Mouse (Mus musculus) MEL (cell line): ENCODE data around the gene Grin3b. TPM values are rescaled to one million over a fixed set of nuclear protein-coding genes. Genes with fewer than 3 reads are reported as not detected.

Source experiments
- DNase-seq: peaks from one replicate; pipeline ENCODE4 v3.0.0; 2011; ENCODE audit warnings: low read depth, low spot score
- H3K27ac ChIP-seq: 2 replicates; pipeline ENCODE4 v1.5.1; 2012; ENCODE audit warnings: low read depth, mild to moderate bottlenecking, control low read depth, low read length, moderate library complexity; ENCODE audit not compliant: control insufficient read depth
- H3K27me3 ChIP-seq, 2 experiments: fragments of 150-350 bp in 1 of 2; sonication (generic) in 1 of 2; 2 replicates each; pipeline ENCODE4 v1.6.1; 2012; ENCODE audit warnings: low read length in 2 of 2, mild to moderate bottlenecking in 2 of 2, improper control_type of control experiment in 1 of 2, moderate library complexity in 1 of 2; ENCODE audit not compliant: insufficient read depth in 2 of 2, control insufficient read depth in 1 of 2
- H3K36me3 ChIP-seq, 2 experiments: 2 replicates each; pipeline ENCODE4 v1.6.1; 2012 to 2014; ENCODE audit warnings: low read length in 2 of 2, improper control_type of control experiment in 1 of 2, inconsistent platforms in 1 of 2, mild to moderate bottlenecking in 1 of 2; ENCODE audit not compliant: insufficient read depth in 2 of 2, control insufficient read depth in 1 of 2
- H3K4me1 ChIP-seq, 2 experiments: fragments of 150-350 bp in 1 of 2; sonication (generic) in 1 of 2; 2 replicates each; pipeline ENCODE4 v1.6.1; 2012; ENCODE audit warnings: low read length in 2 of 2, improper control_type of control experiment in 1 of 2, mild to moderate bottlenecking in 1 of 2; ENCODE audit not compliant: insufficient read depth in 2 of 2, control insufficient read depth in 1 of 2
- H3K4me3 ChIP-seq, 2 experiments: fragments of 150-350 bp in 1 of 2; sonication (generic) in 1 of 2; 2 replicates each; pipeline ENCODE4 v1.5.1; 2012; ENCODE audit warnings: low read depth in 2 of 2, low read length in 2 of 2, mild to moderate bottlenecking in 2 of 2, moderate library complexity in 2 of 2, control low read depth in 1 of 2, improper control_type of control experiment in 1 of 2; ENCODE audit not compliant: control insufficient read depth in 1 of 2, insufficient read depth in 1 of 2
- H3K79me2 ChIP-seq: 2 replicates; pipeline ENCODE4 v1.6.1; 2012; ENCODE audit warnings: mild to moderate bottlenecking, low read length, moderate library complexity; ENCODE audit not compliant: control insufficient read depth, poor library complexity, insufficient read depth
- H3K9ac ChIP-seq: 2 replicates; pipeline ENCODE4 v1.6.1; 2012; ENCODE audit warnings: low read depth, mild to moderate bottlenecking, control low read depth, low read length, moderate library complexity; ENCODE audit not compliant: control insufficient read depth, poor library complexity, severe bottlenecking
- H3K9me3 ChIP-seq: fragments of 150-350 bp; sonication (generic); replicated peaks from 2 replicates; pipeline ENCODE4 v1.6.1; 2012; ENCODE audit warnings: mild to moderate bottlenecking, low read length, improper control_type of control experiment, moderate library complexity; ENCODE audit not compliant: insufficient read depth
- CHD1 ChIP-seq: IDR thresholded peaks from 2 replicates; pipeline ENCODE4 v1.6.1; 2012; ENCODE audit warnings: low read depth, mild to moderate bottlenecking, inconsistent platforms, low read length, improper control_type of control experiment
- CHD2 ChIP-seq: IDR thresholded peaks from 2 replicates; pipeline ENCODE4 v1.6.1; 2011; ENCODE audit warnings: low read length, improper control_type of control experiment
- CTCF ChIP-seq, 3 experiments: IDR thresholded peaks in 2 of 3; conservative IDR thresholded peaks in 1 of 3; 2 replicates each; pipeline ENCODE4 v1.5.1; 2011 to 2012; ENCODE audit warnings: low read length in 3 of 3, low read depth in 2 of 3, mild to moderate bottlenecking in 2 of 3, improper control_type of control experiment in 1 of 3, inconsistent platforms in 1 of 3, mixed read lengths in 1 of 3, moderate library complexity in 1 of 3; ENCODE audit not compliant: control insufficient read depth in 1 of 3, insufficient read depth in 1 of 3, poor library complexity in 1 of 3, severe bottlenecking in 1 of 3
- ELF1 ChIP-seq: IDR thresholded peaks from 2 replicates; pipeline ENCODE4 v1.6.1; 2014; ENCODE audit warnings: low read depth, mild to moderate bottlenecking, inconsistent platforms, low read length, improper control_type of control experiment, moderate library complexity
- EP300 ChIP-seq, 2 experiments: IDR thresholded peaks; 2 replicates each; pipeline ENCODE4 v1.6.1; 2011; ENCODE audit warnings: improper control_type of control experiment in 2 of 2, low read length in 2 of 2, low read depth in 1 of 2, mild to moderate bottlenecking in 1 of 2
- ETS1 ChIP-seq: IDR thresholded peaks from 2 replicates; pipeline ENCODE4 v1.6.1; 2012; ENCODE audit warnings: low read depth, mild to moderate bottlenecking, inconsistent platforms, low read length, improper control_type of control experiment, moderate library complexity
- HCFC1 ChIP-seq: IDR thresholded peaks from 2 replicates; pipeline ENCODE4 v1.6.1; 2012; ENCODE audit warnings: low read depth, mild to moderate bottlenecking, inconsistent platforms, low read length, improper control_type of control experiment, moderate library complexity
- JUND ChIP-seq: IDR thresholded peaks from 2 replicates; pipeline ENCODE4 v1.6.1; 2011; ENCODE audit warnings: low read depth, mild to moderate bottlenecking, improper control_type of control experiment, low read length
- KAT2A ChIP-seq: conservative IDR thresholded peaks from 2 replicates; pipeline ENCODE4 v1.6.1; 2012; ENCODE audit warnings: low read depth, low read length, improper control_type of control experiment, inconsistent platforms
- MAX ChIP-seq: IDR thresholded peaks from 2 replicates; pipeline ENCODE4 v1.6.1; 2011; ENCODE audit warnings: low read length, improper control_type of control experiment
- MAZ ChIP-seq: IDR thresholded peaks from 2 replicates; pipeline ENCODE4 v1.6.1; 2012; ENCODE audit warnings: low read depth, mild to moderate bottlenecking, inconsistent platforms, low read length, improper control_type of control experiment
- MEF2A ChIP-seq: IDR thresholded peaks from 2 replicates; pipeline ENCODE4 v1.6.1; 2014; ENCODE audit warnings: low read depth, mild to moderate bottlenecking, inconsistent platforms, low read length, improper control_type of control experiment; ENCODE audit not compliant: poor library complexity, insufficient replicate concordance, severe bottlenecking; ENCODE audit errors: extremely low read depth
- MXI1 ChIP-seq: IDR thresholded peaks from 2 replicates; pipeline ENCODE4 v1.6.1; 2011; ENCODE audit warnings: mild to moderate bottlenecking, low read depth, low read length, improper control_type of control experiment
- MYB ChIP-seq: IDR thresholded peaks from 2 replicates; pipeline ENCODE4 v1.6.1; 2011; ENCODE audit warnings: mild to moderate bottlenecking, low read depth, low read length, improper control_type of control experiment
- MYC ChIP-seq: IDR thresholded peaks from 2 replicates; pipeline ENCODE4 v1.6.1; 2011; ENCODE audit warnings: low read depth, mild to moderate bottlenecking, low read length, improper control_type of control experiment, moderate library complexity
- NRF1 ChIP-seq: IDR thresholded peaks from 2 replicates; pipeline ENCODE4 v1.6.1; 2014; ENCODE audit warnings: low read depth, mild to moderate bottlenecking, inconsistent platforms, low read length, improper control_type of control experiment, moderate library complexity; ENCODE audit not compliant: poor library complexity, insufficient read depth, severe bottlenecking
- RAD21 ChIP-seq: IDR thresholded peaks from 2 replicates; pipeline ENCODE4 v1.6.1; 2011; ENCODE audit warnings: mild to moderate bottlenecking, low read depth, low read length, improper control_type of control experiment
- RCOR1 ChIP-seq: IDR thresholded peaks from 2 replicates; pipeline ENCODE4 v1.6.1; 2012; ENCODE audit warnings: low read depth, mild to moderate bottlenecking, inconsistent platforms, low read length, improper control_type of control experiment
- SIN3A ChIP-seq: IDR thresholded peaks from 2 replicates; pipeline ENCODE4 v1.6.1; 2012; ENCODE audit warnings: low read length, improper control_type of control experiment, inconsistent platforms
- TAL1 ChIP-seq: IDR thresholded peaks from 2 replicates; pipeline ENCODE4 v1.6.1; 2012; ENCODE audit warnings: mild to moderate bottlenecking, inconsistent platforms, low read length, moderate library complexity, mixed read lengths
- TBP ChIP-seq: IDR thresholded peaks from 2 replicates; pipeline ENCODE4 v1.8.0; 2011; ENCODE audit warnings: low read depth, low read length, improper control_type of control experiment
- TCF12 ChIP-seq: IDR thresholded peaks from 2 replicates; pipeline ENCODE4 v1.6.1; 2014; ENCODE audit warnings: low read depth, mild to moderate bottlenecking, inconsistent platforms, low read length, improper control_type of control experiment, moderate library complexity
- UBTF ChIP-seq: IDR thresholded peaks from 2 replicates; pipeline ENCODE4 v1.6.1; 2012; ENCODE audit warnings: low read depth, mild to moderate bottlenecking, inconsistent platforms, low read length, improper control_type of control experiment, moderate library complexity, borderline replicate concordance; ENCODE audit not compliant: insufficient read depth
- USF1 ChIP-seq: IDR thresholded peaks from 2 replicates; pipeline ENCODE4 v1.6.1; 2014; ENCODE audit warnings: low read depth, mild to moderate bottlenecking, inconsistent platforms, low read length, improper control_type of control experiment, moderate library complexity
- ZKSCAN1 ChIP-seq: IDR thresholded peaks from 2 replicates; pipeline ENCODE4 v1.6.1; 2012; ENCODE audit warnings: low read depth, mild to moderate bottlenecking, inconsistent platforms, low read length, improper control_type of control experiment, moderate library complexity
- ZMIZ1 ChIP-seq: IDR thresholded peaks from 2 replicates; pipeline ENCODE4 v1.6.1; 2012; ENCODE audit warnings: low read depth, mild to moderate bottlenecking, inconsistent platforms, low read length, improper control_type of control experiment, moderate library complexity
- ZNF384 ChIP-seq: IDR thresholded peaks from 2 replicates; pipeline ENCODE4 v1.6.1; 2012; ENCODE audit warnings: low read depth, mild to moderate bottlenecking, inconsistent platforms, low read length, improper control_type of control experiment
- polyA plus RNA-seq, 2 experiments: library from polyadenylated mRNA; stranded (reverse) in 1 of 2; unstranded in 1 of 2; fragments of >175 nt in 1 of 2; fragments of >200 nt in 1 of 2; gene quantifications; 2 replicates each; pipeline versions ENCODE4 v1.2.1 to v1.2.4; 2012; ENCODE audit warnings: low replicate concordance in 2 of 2, low read depth in 1 of 2; ENCODE audit not compliant: insufficient read length in 2 of 2, insufficient read depth in 1 of 2, missing spikeins in 1 of 2
- total RNA-seq: library from RNA; depleted of rRNA; stranded (reverse); fragments of 300-350 nt; gene quantifications from 2 replicates; pipeline ENCODE4 v1.2.3, GENCODE M21; 2012

The Grin3b gene
- total and polyA plus RNA-seq, 3 experiments = 0.42 to 1.1 TPM; not detected in 1

DNA sequence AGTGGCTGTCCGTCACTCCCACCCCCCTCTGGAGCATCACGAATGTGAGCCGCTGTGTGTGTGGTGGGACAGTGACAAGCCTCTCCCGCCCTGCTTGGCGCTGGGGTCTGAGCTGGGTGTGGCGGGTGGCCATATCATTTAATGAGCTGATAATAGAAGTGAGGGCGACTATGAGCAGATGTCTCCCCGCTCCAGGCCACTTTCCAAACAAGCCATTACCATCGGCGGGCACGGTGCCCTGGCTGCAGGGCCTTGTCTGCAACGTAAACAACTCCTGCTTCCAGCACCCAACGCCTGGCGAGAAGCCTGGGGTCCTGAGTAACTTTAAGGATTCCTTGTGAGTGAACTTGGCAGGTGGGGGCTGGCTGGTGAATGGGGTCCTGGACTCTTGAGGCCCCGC lies 27.3 kb downstream of the Grin3b start:
- TF ChIP-seq ZMIZ1 (no peak), KAT2A (no peak), CTCF (IDR thresholded peaks at IDR 0.05 in 2 of 3, conservative IDR thresholded peaks at IDR 0.05 in 1 of 3; ENCODE audit: control insufficient read depth in 1 of 3, insufficient read depth in 1 of 3, low read depth in 2 of 3, low read length in 3 of 3, poor library complexity in 1 of 3, severe bottlenecking in 1 of 3) (no peak), CHD1 (no peak), MYB (no peak), JUND (no peak), ZNF384 (no peak), ETS1 (no peak), TAL1 (no peak), ZKSCAN1 (no peak), NRF1 (no peak), RAD21 (no peak), TBP (no peak)
- Histone ChIP-seq H3K79me2 (peaks cover 5% of the 10 kb centered on the region; the same call in 1 of the 2 replicates), H3K4me1 (peaks cover 14 to 28% of the 10 kb centered on the region in 2 experiments), H3K27ac (peak overlapping the region; percentile 90), H3K36me3 (peaks cover 0 to 17% of the 10 kb centered on the region in 2 experiments; a peak in 2 of 4 replicates), H3K4me3 (peak overlapping the region; percentile 73 to 88), H3K9me3 (no peaks in the 10 kb centered on the region), H3K9ac (peak overlapping the region; percentile 52), H3K27me3 (no peaks in the 10 kb centered on the region)
- DNase-seq = peak; percentile 45

DNA sequence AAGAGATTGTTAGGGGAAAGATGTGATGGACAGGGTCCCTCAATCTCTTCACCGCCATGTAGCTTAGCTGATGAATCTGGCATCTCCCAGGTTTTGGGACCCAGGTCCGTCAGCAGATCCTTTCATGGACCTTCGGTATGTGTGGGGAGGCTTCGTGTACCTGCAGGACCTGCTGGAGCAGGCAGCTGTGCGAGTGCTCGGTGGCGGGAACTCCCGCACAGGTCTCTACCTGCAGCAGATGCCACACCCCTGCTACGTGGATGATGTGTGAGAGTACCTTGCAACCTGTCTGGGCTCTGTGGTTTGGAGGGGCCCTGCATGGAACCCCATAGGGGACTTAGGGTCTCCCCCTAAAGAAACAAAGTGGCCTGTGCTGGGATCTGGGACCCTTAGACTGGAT lies 31.4 kb downstream of the Grin3b start:
- Histone ChIP-seq H3K79me2 (peaks cover 1% of the 10 kb centered on the region; the same call in 1 of the 2 replicates), H3K4me3 (no peak overlapping the region)

More for the DNA sequence above, 31.4 kb downstream of the Grin3b start:
- no peak for DNase-seq
- Histone ChIP-seq H3K27ac (no peak overlapping the region), H3K4me1 (peaks cover 7 to 27% of the 10 kb centered on the region in 2 experiments), H3K9ac (no peak overlapping the region), H3K36me3 (peaks cover 0 to 14% of the 10 kb centered on the region in 2 experiments; a peak in 2 of 4 replicates), H3K27me3 (no peaks in the 10 kb centered on the region), H3K9me3 (no peaks in the 10 kb centered on the region)
- TF ChIP-seq MAZ = no peak
- TF ChIP-seq ELF1 = no peak
- TF ChIP-seq TAL1 = no peak
- TF ChIP-seq CHD2 = no peak
- no peak for TF ChIP-seq SIN3A
- TF ChIP-seq MYC = no peak
- TF ChIP-seq CHD1 = no peak
- TF ChIP-seq HCFC1 = no peak
- TF ChIP-seq MEF2A = no peak
- TF ChIP-seq ZMIZ1 = no peak
- TF ChIP-seq RAD21 = no peak
- no peak for TF ChIP-seq USF1
- TF ChIP-seq MXI1 = no peak
- no peak for TF ChIP-seq MYB
- TF ChIP-seq TCF12 = no peak
- no peak for TF ChIP-seq UBTF
- TF ChIP-seq MAX = no peak
- TF ChIP-seq EP300 (IDR thresholded peaks at IDR 0.05; ENCODE audit: low read depth in 1 of 2, low read length in 2 of 2) = no peak
- no peak for TF ChIP-seq RCOR1
- no peak for TF ChIP-seq JUND
